Mouse (Mus musculus) B cell, adult 67 days (primary cell): Measurements from ENCODE around the gene Bola1. TPM values are rescaled to one million over a fixed set of nuclear protein-coding genes. Genes with fewer than 3 reads are reported as not detected.

Source experiments
- total RNA-seq, 2 experiments: library from RNA; stranded (reverse); gene quantifications; 4 replicates each; pipeline ENCODE4 v1.2.4; 2023

Gene Bola1
- total RNA-seq, 2 experiments from 2014 or later: 8.9 to 12.7 TPM

Other genes starting within 250 kb of the Bola1 start
- 100 to 1,000 TPM; 232 to 254 TPM for gene Plekho1, start 223.7 kb downstream of the Bola1 start, total RNA-seq
- 10 to 100 TPM; 22.5 to 26.8 TPM for gene Vps45, start 161.2 kb downstream of the Bola1 start, total RNA-seq
- gene Otud7b, start 115.2 kb downstream of the Bola1 start, total RNA-seq: 10 to 100 TPM; 61.6 to 63.2 TPM
- 1 to 10 TPM; 3.2 to 3.5 TPM for gene Mtmr11, start 57.7 kb downstream of the Bola1 start, total RNA-seq
- 10 to 100 TPM; 86.0 to 89.2 TPM for gene Sf3b4, start 47.4 kb downstream of the Bola1 start, total RNA-seq
- 1 to 10 TPM; 1.9 to 2.8 TPM for gene Sv2a, start 38.6 kb downstream of the Bola1 start, total RNA-seq
- 1 to 10 TPM; 3.6 to 6.4 TPM for gene Hist2h2ab, start 156 bp upstream of the Bola1 start, total RNA-seq
- 100 to 1,000 TPM; 121 to 127 TPM for gene Hist2h2ac, start 1.2 kb upstream of the Bola1 start, total RNA-seq
- gene Hist2h2be, start 1.4 kb upstream of the Bola1 start, total RNA-seq: 1 to 10 TPM; 5.3 to 5.9 TPM
- 1 to 10 TPM; 1.5 to 2.7 TPM for gene Hist2h3c2, start 19.4 kb upstream of the Bola1 start, total RNA-seq
- gene Hist2h2aa2, start 20.6 kb upstream of the Bola1 start, total RNA-seq: 100 to 1,000 TPM; 794 to 801 TPM
- 10 to 100 TPM in 1 of 2 experiments, not detected in 1; 26.8 TPM for gene Hist2h2aa1, start 25.8 kb upstream of the Bola1 start, total RNA-seq
- not detected for gene Hist2h3c1, start 27.0 kb upstream of the Bola1 start, total RNA-seq
- gene Hist2h4, start 43.6 kb upstream of the Bola1 start, total RNA-seq: 10 to 100 TPM; 57.1 to 68.9 TPM
- 100 to 1,000 TPM; 160 to 180 TPM for gene Hist2h3b, start 48.9 kb upstream of the Bola1 start, total RNA-seq
- 100 to 1,000 TPM; 237 to 261 TPM for gene Hist2h2bb, start 50.0 kb upstream of the Bola1 start, total RNA-seq
- under 1 TPM in 1 of 2 experiments, not detected in 1; 0.61 TPM for gene Fcgr1, start 74.3 kb upstream of the Bola1 start, total RNA-seq
- gene BC107364, start 232.6 kb upstream of the Bola1 start, total RNA-seq: not detected